22 mouse cellular contexts compared by ENCODE assay signal in the genomic region with DNA sequence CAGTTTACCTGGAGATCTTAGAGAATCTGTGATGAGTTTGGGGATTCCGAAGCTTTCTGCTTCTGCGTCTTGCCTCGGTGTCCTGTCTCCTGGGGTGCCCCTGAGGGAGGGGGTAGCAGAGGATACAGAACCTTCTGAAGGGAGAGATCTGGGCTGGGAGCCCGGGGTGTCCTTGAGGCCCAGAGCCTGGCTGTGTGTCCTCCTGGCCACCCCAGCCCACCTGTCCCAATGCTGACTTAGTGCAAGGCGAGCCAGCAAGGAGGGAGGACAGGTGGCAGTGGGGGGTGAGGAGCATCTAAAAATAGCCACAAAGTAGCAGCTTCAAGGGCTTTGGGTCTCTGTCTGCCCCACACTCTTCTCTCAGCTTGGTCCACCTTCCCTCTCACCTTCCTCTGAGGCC. TPM values are rescaled to one million over a fixed set of nuclear protein-coding genes. Genes with fewer than 3 reads are reported as not detected.
DNase-seq lines count a peak whose midpoint lies in the region; ATAC-seq and TF ChIP-seq lines count a peak whose summit lies in the region.
"Had no signal": no experiment of that assay in that cellular context is flagged by ENCODE, and none has a peak within 500 bp of the region (broad histone marks: within the 10 kb centered on the region; RNA-seq: fewer than 3 reads in every experiment).

No protein-coding gene starts in this region.

- H3K9ac ChIP-seq in heart, embryonic 12.5 days = no peak overlapping the region
- H3K9ac ChIP-seq: embryonic facial prominence, embryonic 15.5 days; limb, embryonic 15.5 days; liver, embryonic 15.5 days; midbrain, embryonic 12.5 days; neural tube, embryonic 12.5 days had no signal

- no peak for ATAC-seq in heart, embryonic 12.5 days (ENCODE audit: insufficient number of reproducible peaks, low FRiP score)

- H3K4me2 ChIP-seq in heart, embryonic 12.5 days = peak overlapping the region; percentile 20
- H3K4me2 ChIP-seq: embryonic facial prominence, embryonic 15.5 days; limb, embryonic 15.5 days; liver, embryonic 15.5 days; midbrain, embryonic 12.5 days; neural tube, embryonic 12.5 days had no signal

- intact Hi-C loops in gastrocnemius, adult 2 months (cut with DNase I) = no loop called here
- intact Hi-C loops in gastrocnemius, postnatal 14 days (cut with DNase I; ENCODE audit: low total_unique reads) = no loop called here
- intact Hi-C loops in heart, postnatal 36 days (cut with DNase I) = no loop called here

- no peaks in the 10 kb centered on the region for H3K36me3 ChIP-seq in heart, embryonic 12.5 days
- H3K36me3 ChIP-seq: embryonic facial prominence, embryonic 15.5 days; limb, embryonic 15.5 days; liver, embryonic 15.5 days; midbrain, embryonic 12.5 days; neural tube, embryonic 12.5 days had no signal

- no peaks in the 10 kb centered on the region for H3K9me3 ChIP-seq in heart, embryonic 12.5 days (replicated peaks)
- H3K9me3 ChIP-seq: embryonic facial prominence, embryonic 15.5 days; limb, embryonic 15.5 days; liver, embryonic 15.5 days; midbrain, embryonic 12.5 days had no signal

- peaks cover 5% of the 10 kb centered on the region for H3K27me3 ChIP-seq in heart, embryonic 12.5 days (replicated peaks)

- H3K27ac ChIP-seq in gastrocnemius, adult 2 months = peak overlapping the region; percentile 99
- peak overlapping the region; percentile 82; the same call in 1 of the 2 replicates for H3K27ac ChIP-seq in heart, embryonic 12.5 days (ENCODE audit: poor library complexity, severe bottlenecking)
- H3K27ac ChIP-seq: embryonic facial prominence, embryonic 15.5 days; kidney, postnatal 0 days; limb, embryonic 15.5 days; liver, embryonic 15.5 days; midbrain, embryonic 12.5 days; neural tube, embryonic 12.5 days had no signal

- DNase-seq in gastrocnemius, adult 2 months = peak; percentile 87
- no peak for DNase-seq in gastrocnemius, postnatal 10 days
- peak; percentile 70 for DNase-seq in gastrocnemius, postnatal 14 days
- DNase-seq in heart, postnatal 36 days = peak; percentile 17 to 29
- no peak for DNase-seq in kidney, postnatal 36 days
- no peak for DNase-seq in urinary bladder, postnatal 10 days (ENCODE audit: low spot score)
- DNase-seq: cerebellum, adult 2 months; cerebellum, postnatal 36 days; kidney, adult 18-20 months; layer of hippocampus, postnatal 36 days; thymus, postnatal 14 days had no signal

- 80% methylated on average over 5 of the region's 5 CpGs for WGBS in heart, embryonic 12.5 days

- peaks cover 35% of the 10 kb centered on the region for H3K4me1 ChIP-seq in heart, embryonic 12.5 days (replicated peaks)
- H3K4me1 ChIP-seq: liver, embryonic 15.5 days; midbrain, embryonic 12.5 days; neural tube, embryonic 12.5 days had no signal

- no peak for TF ChIP-seq CTCF in gastrocnemius, adult 2 months (IDR thresholded peaks at IDR 0.05)

- H3K4me3 ChIP-seq in gastrocnemius, adult 2 months = peak overlapping the region; percentile 91
- H3K4me3 ChIP-seq in heart, embryonic 12.5 days = no peak overlapping the region
- H3K4me3 ChIP-seq: embryonic facial prominence, embryonic 15.5 days; limb, embryonic 15.5 days; liver, embryonic 15.5 days; midbrain, embryonic 12.5 days; neural tube, embryonic 12.5 days had no signal

RNA-seq across cellular contexts. Expression of gene Ckm, which starts 7.2 kb away (rescaled TPM):
- over 10,000 TPM; 32,173 to 47,719 TPM for total RNA-seq in gastrocnemius, adult 2 months (2021)
- over 10,000 TPM; 22,462 to 26,486 TPM for total RNA-seq in gastrocnemius, postnatal 10 days (2021)
- total RNA-seq in gastrocnemius, postnatal 14 days (2021) = over 10,000 TPM; 34,344 to 35,305 TPM
- polyA plus RNA-seq in heart, embryonic 12.5 days (2016; fragmentation: Nextera tagmentation; extraction: Ambion mirVana) = 60.6 and 62.3 TPM in 2 replicates
- total RNA-seq in heart, postnatal 36 days (2021) = 1,000 to 10,000 TPM; 3,967 to 4,539 TPM
- total RNA-seq: layer of hippocampus, adult 18-20 months; MEL; monocyte, adult 5-6 weeks had no signal
- polyA plus RNA-seq: forebrain, embryonic 11.5 days; midbrain, embryonic 12.5 days had no signal

RNA-seq across cellular contexts. Expression of gene Klc3, which starts 7.9 kb away (rescaled TPM):
- total RNA-seq in gastrocnemius, adult 2 months (2021) = under 1 TPM; 0.18 to 0.39 TPM
- total RNA-seq in gastrocnemius, postnatal 10 days (2021) = under 1 TPM; 0.12 to 0.18 TPM
- under 1 TPM in 1 of 2 experiments, not detected in 1; 0.11 TPM for total RNA-seq in gastrocnemius, postnatal 14 days (2021)
- 4.2 and 4.6 TPM in 2 replicates for polyA plus RNA-seq in heart, embryonic 12.5 days (2016; fragmentation: Nextera tagmentation; extraction: Ambion mirVana)
- total RNA-seq in heart, postnatal 36 days (2021) = under 1 TPM; 0.24 to 0.92 TPM
- total RNA-seq: monocyte, adult 5-6 weeks had no signal

RNA-seq across cellular contexts. Expression of gene Ercc2, which starts 30.0 kb away (rescaled TPM):
- total RNA-seq in gastrocnemius, adult 2 months (2021) = 10 to 100 TPM in 1 of 2 experiments, 1 to 10 TPM in 1; 8.5 to 10.7 TPM
- total RNA-seq in gastrocnemius, postnatal 10 days (2021) = 1 to 10 TPM; 7.7 to 9.7 TPM
- total RNA-seq in gastrocnemius, postnatal 14 days (2021) = 1 to 10 TPM; 6.1 to 7.8 TPM
- 15.9 and 17.5 TPM in 2 replicates for polyA plus RNA-seq in heart, embryonic 12.5 days (2016; fragmentation: Nextera tagmentation; extraction: Ambion mirVana)
- 10 to 100 TPM; 11.8 to 12.0 TPM for total RNA-seq in heart, postnatal 36 days (2021)

RNA-seq across cellular contexts. Expression of gene Mark4, which starts 46.8 kb away (rescaled TPM):
- 10 to 100 TPM; 17.1 to 17.9 TPM for total RNA-seq in gastrocnemius, adult 2 months (2021)
- 10 to 100 TPM; 12.2 to 16.4 TPM for total RNA-seq in gastrocnemius, postnatal 10 days (2021)
- 10 to 100 TPM; 12.6 to 14.1 TPM for total RNA-seq in gastrocnemius, postnatal 14 days (2021)
- polyA plus RNA-seq in heart, embryonic 12.5 days (2016; fragmentation: Nextera tagmentation; extraction: Ambion mirVana) = 11.4 and 11.7 TPM in 2 replicates
- 10 to 100 TPM; 25.7 to 27.2 TPM for total RNA-seq in heart, postnatal 36 days (2021)

RNA-seq across cellular contexts. Expression of gene Exoc3l2, which starts 51.3 kb away (rescaled TPM):
- total RNA-seq in gastrocnemius, adult 2 months (2021) = under 1 TPM; 0.41 to 0.73 TPM
- total RNA-seq in gastrocnemius, postnatal 10 days (2021) = under 1 TPM; 0.59 to 0.86 TPM
- under 1 TPM; 0.47 to 0.74 TPM for total RNA-seq in gastrocnemius, postnatal 14 days (2021)
- 2.9 and 3.1 TPM in 2 replicates for polyA plus RNA-seq in heart, embryonic 12.5 days (2016; fragmentation: Nextera tagmentation; extraction: Ambion mirVana)
- total RNA-seq in heart, postnatal 36 days (2021) = under 1 TPM; 0.78 to 0.84 TPM

Comparison
In these comparisons a context has a peak if more than half of its experiments do, and no peak if none do; other contexts are left out.
1. DNase-seq: peak in gastrocnemius, adult 2 months (single experiment), gastrocnemius, postnatal 14 days (single experiment) and heart, postnatal 36 days (2 of 2); none in gastrocnemius, postnatal 10 days (single experiment), kidney, postnatal 36 days (0 of 2) and urinary bladder, postnatal 10 days (single experiment).
2. RNA of gene Ckm, which starts 7.2 kb away (total RNA-seq): 32,173 to 47,719 TPM in gastrocnemius, adult 2 months, 34,344 to 35,305 TPM in gastrocnemius, postnatal 14 days and 22,462 to 26,486 TPM in gastrocnemius, postnatal 10 days; 3,967 to 4,539 TPM in heart, postnatal 36 days; every median in the first group is over 4 times any median in the second.